ENCODE assay signal across 25 mouse cellular contexts in the genomic region with DNA sequence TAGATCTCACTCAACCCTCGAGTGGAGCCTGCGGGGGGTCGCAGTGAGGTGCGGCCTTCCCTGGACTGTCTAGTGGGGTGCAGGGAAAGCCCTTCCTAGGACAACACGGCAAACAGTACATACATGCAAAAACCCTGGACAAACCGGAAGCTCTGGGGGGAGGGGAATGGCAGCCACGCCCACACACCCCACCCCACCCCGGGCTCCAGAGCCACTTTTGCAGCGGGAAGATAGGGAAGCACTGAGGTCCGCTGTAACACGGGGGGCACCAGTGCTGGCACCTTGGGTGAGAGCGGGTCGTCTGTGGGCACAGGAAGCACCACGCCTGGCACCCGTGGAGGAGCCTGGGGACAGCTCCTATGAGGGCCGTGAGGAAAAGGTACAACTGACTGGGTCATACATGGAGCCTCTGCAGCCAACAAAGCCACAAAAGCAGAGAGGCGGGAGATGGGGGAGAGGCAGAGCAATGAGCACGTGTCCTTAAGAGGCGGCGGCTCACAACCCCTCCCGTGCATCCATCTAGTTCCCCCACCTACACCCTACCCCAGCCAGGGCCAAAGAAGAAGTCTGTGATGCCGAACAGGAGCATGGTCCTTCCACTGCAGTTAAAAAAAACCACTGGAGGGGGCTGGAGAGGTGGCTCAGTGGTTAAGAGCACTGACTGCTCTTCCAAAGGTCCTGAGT. TPM values are rescaled to one million over a fixed set of nuclear protein-coding genes. Genes with fewer than 3 reads are reported as not detected.
DNase-seq lines count a peak whose midpoint lies in the region; ATAC-seq and TF ChIP-seq lines count a peak whose summit lies in the region.
"Had no signal": no experiment of that assay in that cellular context is flagged by ENCODE, and none has a peak within 500 bp of the region (broad histone marks: within the 10 kb centered on the region; RNA-seq: fewer than 3 reads in every experiment).

No protein-coding gene starts in this region.

- no peak for TF ChIP-seq CTCF in stomach, postnatal 0 days (IDR thresholded peaks at IDR 0.05; ENCODE audit: low read depth)

- ATAC-seq in lung, embryonic 16.5 days (ENCODE audit: low read depth), result peak; percentile 32; the same call in 1 of the 2 replicates
- ATAC-seq in common myeloid progenitor, adult 5-6 weeks (replicated peaks; ENCODE audit: low read depth, poor library complexity, severe bottlenecking), result 0 out of 2 replicates have a peak, but pooled peaks have one; percentile 15
- ATAC-seq in liver, embryonic 13.5 days (ENCODE audit: low read depth), result peak; percentile 69
- ATAC-seq in stomach, postnatal 0 days (ENCODE audit: low FRiP score, low TSS enrichment), result peak; percentile 24; the same call in 1 of the 2 replicates
- ATAC-seq: midbrain, embryonic 13.5 days; Patski had no signal

- no peak for TF ChIP-seq EP300 in stomach, postnatal 0 days (optimal IDR thresholded peaks at IDR 0.05)

- H3K4me3 ChIP-seq in lung, embryonic 16.5 days (ENCODE audit: low read length), result no peak overlapping the region
- no peak overlapping the region for H3K4me3 ChIP-seq in liver, embryonic 13.5 days (replicated peaks)
- no peak overlapping the region for H3K4me3 ChIP-seq in stomach, postnatal 0 days (ENCODE audit: low read depth, low read length)
- H3K4me3 ChIP-seq: embryonic facial prominence, embryonic 15.5 days; gastrocnemius, adult 2 months; limb, embryonic 10.5 days; midbrain, embryonic 13.5 days; neural tube, embryonic 13.5 days had no signal

- no peak overlapping the region for H3K4me2 ChIP-seq in lung, embryonic 16.5 days (ENCODE audit: low read depth, low read length)
- H3K4me2 ChIP-seq in liver, embryonic 13.5 days, result peak overlapping the region; percentile 52
- H3K4me2 ChIP-seq in stomach, postnatal 0 days (replicated peaks; ENCODE audit: low read depth), result no peak overlapping the region
- H3K4me2 ChIP-seq: embryonic facial prominence, embryonic 15.5 days; midbrain, embryonic 13.5 days; neural tube, embryonic 13.5 days had no signal

- H3K4me1 ChIP-seq in lung, embryonic 16.5 days (replicated peaks; ENCODE audit: control insufficient read depth, insufficient read depth, low read length), result peaks cover 4% of the 10 kb centered on the region; the same call in 1 of the 2 replicates
- peaks cover 34% of the 10 kb centered on the region for H3K4me1 ChIP-seq in liver, embryonic 13.5 days (replicated peaks)
- no peaks in the 10 kb centered on the region for H3K4me1 ChIP-seq in stomach, postnatal 0 days (replicated peaks; ENCODE audit: control insufficient read depth, insufficient read depth)
- H3K4me1 ChIP-seq: embryonic facial prominence, embryonic 15.5 days; midbrain, embryonic 13.5 days; neural tube, embryonic 13.5 days had no signal

- no peak overlapping the region for H3K27ac ChIP-seq in lung, embryonic 16.5 days (ENCODE audit: low read length)
- H3K27ac ChIP-seq in liver, embryonic 13.5 days, result no peak overlapping the region
- no peak overlapping the region for H3K27ac ChIP-seq in stomach, postnatal 0 days (replicated peaks)
- H3K27ac ChIP-seq: embryonic facial prominence, embryonic 15.5 days; gastrocnemius, adult 2 months; limb, embryonic 10.5 days; macrophage; midbrain, embryonic 13.5 days; neural tube, embryonic 13.5 days had no signal

- 68% methylated on average over 22 of the region's 22 CpGs for WGBS in lung, embryonic 16.5 days
- WGBS in liver, embryonic 13.5 days (ENCODE audit: insufficient replicate concordance), result 43% methylated on average over 22 of the region's 22 CpGs
- 62% methylated on average over 22 of the region's 22 CpGs for WGBS in stomach, postnatal 0 days

- peaks cover 14% of the 10 kb centered on the region for H3K36me3 ChIP-seq in lung, embryonic 16.5 days (ENCODE audit: control insufficient read depth, insufficient read depth, low read length)
- H3K36me3 ChIP-seq in liver, embryonic 13.5 days, result peaks cover 13% of the 10 kb centered on the region; the same call in 1 of the 2 replicates
- H3K36me3 ChIP-seq in stomach, postnatal 0 days (ENCODE audit: control insufficient read depth, insufficient read depth, low read length), result peaks cover 7% of the 10 kb centered on the region; the same call in 1 of the 2 replicates

- no peak overlapping the region for H3K9ac ChIP-seq in lung, embryonic 16.5 days (ENCODE audit: low read length)
- H3K9ac ChIP-seq in liver, embryonic 13.5 days, result no peak overlapping the region
- H3K9ac ChIP-seq in stomach, postnatal 0 days (ENCODE audit: low read length), result no peak overlapping the region
- H3K9ac ChIP-seq: embryonic facial prominence, embryonic 15.5 days; midbrain, embryonic 13.5 days; neural tube, embryonic 13.5 days had no signal

- no peaks in the 10 kb centered on the region for H3K9me3 ChIP-seq in lung, embryonic 16.5 days (ENCODE audit: control insufficient read depth, low read length)
- H3K9me3 ChIP-seq in liver, embryonic 13.5 days (replicated peaks), result no peaks in the 10 kb centered on the region
- no peaks in the 10 kb centered on the region for H3K9me3 ChIP-seq in stomach, postnatal 0 days (ENCODE audit: control insufficient read depth, low read length)
- H3K9me3 ChIP-seq: embryonic facial prominence, embryonic 15.5 days; limb, embryonic 10.5 days; midbrain, embryonic 13.5 days; neural tube, embryonic 13.5 days had no signal

- DNase-seq in lung, postnatal 10 days, result no peak
- no peak for DNase-seq in liver, embryonic 13.5 days
- peak; percentile 35 for DNase-seq in stomach, postnatal 0 days (ENCODE audit: low spot score)
- DNase-seq in cerebellum, adult 9-11 months, result no peak
- no peak for DNase-seq in gastrocnemius, adult 8-10 months (ENCODE audit: low spot score in 2 of 2)
- DNase-seq in right cerebral cortex, postnatal 10 days (ENCODE audit: low spot score in 2 of 2), result no peak
- DNase-seq: adrenal gland, postnatal 25 days; B cell, adult 2 months; cerebellum, adult 11 months; cerebellum, postnatal 25 days; gastrocnemius, adult 2 months; heart, adult 18-20 months; kidney, postnatal 4 days; layer of hippocampus, adult 9-11 months; lung, adult 2 months; right cerebral cortex, postnatal 4 days; thymus, postnatal 25 days had no signal

- H3K27me3 ChIP-seq in lung, embryonic 16.5 days (ENCODE audit: control insufficient read depth, insufficient read depth, low read depth, low read length), result no peaks in the 10 kb centered on the region
- no peaks in the 10 kb centered on the region for H3K27me3 ChIP-seq in liver, embryonic 13.5 days
- H3K27me3 ChIP-seq in stomach, postnatal 0 days (ENCODE audit: control insufficient read depth, insufficient read depth, low read length), result no peaks in the 10 kb centered on the region
- H3K27me3 ChIP-seq: embryonic facial prominence, embryonic 15.5 days; midbrain, embryonic 13.5 days; neural tube, embryonic 13.5 days; Patski had no signal

RNA-seq across cellular contexts. Expression of a gene that starts 12.3 kb away (rescaled TPM):
- 13.9 and 15.3 TPM in 2 replicates for polyA plus RNA-seq in lung, embryonic 16.5 days (2015; fragmentation: Nextera tagmentation; extraction: Ambion mirVana)
- total RNA-seq in common myeloid progenitor, adult 5-6 weeks (2017), result 3.6 and 12.1 TPM in 2 replicates
- 4.3 and 4.5 TPM in 2 replicates for polyA plus RNA-seq in liver, embryonic 13.5 days (2015; fragmentation: Nextera tagmentation; extraction: Ambion mirVana)
- 9.1 and 10.7 TPM in 2 replicates for polyA plus RNA-seq in stomach, postnatal 0 days (2015; fragmentation: Nextera tagmentation; extraction: Ambion mirVana)
- 1 to 10 TPM; 2.9 to 4.8 (median 3.8) TPM for total RNA-seq in gastrocnemius, adult 8-10 months (2022)

Comparison
In these comparisons a context has a peak if more than half of its experiments do, and no peak if none do; other contexts are left out.
1. ATAC-seq: peak in every context shown above with its lines; median percentile 69 in liver, embryonic 13.5 days; 32 in lung, embryonic 16.5 days; 24 in stomach, postnatal 0 days; 15 in common myeloid progenitor, adult 5-6 weeks.